Mouse (Mus musculus) lung, postnatal 4 days (tissue): ENCODE data around the gene Gbp5.
A peak's percentile ranks its signal among the peaks of the same experiment; 100 is the strongest.

ENCODE experiments used
- DNase-seq, 2 experiments: peaks; one replicate each; pipeline ENCODE4 v3.0.0; 2021

The Gbp5 gene

GRCm38 (mm10) chr3:142493536-142494061, at the start of gene Gbp5:
Gene Gbp5, plus strand, starts transcription at chr3:142493978.
- DNase-seq: peak; percentile 88 to 91

GRCm38 (mm10) chr3:142454198-142454597, 39.6 kb upstream of the Gbp5 start:
- DNase-seq: peak in 1 of 2 experiments; percentile 27

GRCm38 (mm10) chr3:142459241-142459640, 34.5 kb upstream of the Gbp5 start:
- DNase-seq: no peak

GRCm38 (mm10) chr3:142462764-142463751, 30.7 kb upstream of the Gbp5 start:
- DNase-seq: no peak

GRCm38 (mm10) chr3:142474349-142474983, 19.3 kb upstream of the Gbp5 start:
- no peak for DNase-seq

- DNase-seq: peak in 1 of 2 experiments; percentile 72
Measured at GRCm38 (mm10) chr3:142475913-142476312, 17.9 kb upstream of the Gbp5 start.

- DNase-seq: no peak
Measured at GRCm38 (mm10) chr3:142477866-142478265, 15.9 kb upstream of the Gbp5 start.

GRCm38 (mm10) chr3:142478360-142478759, 15.4 kb upstream of the Gbp5 start:
- DNase-seq: no peak

GRCm38 (mm10) chr3:142490465-142490864, 3.3 kb upstream of the Gbp5 start:
- peak; percentile 36 to 83 for DNase-seq

GRCm38 (mm10) chr3:142495146-142495655, 1.4 kb downstream of the Gbp5 start:
- DNase-seq: no peak

- peak in 1 of 2 experiments; percentile 16 for DNase-seq
Measured at GRCm38 (mm10) chr3:142496113-142497101, 2.6 kb downstream of the Gbp5 start.

GRCm38 (mm10) chr3:142497123-142497841, 3.5 kb downstream of the Gbp5 start:
- DNase-seq: no peak

GRCm38 (mm10) chr3:142498941-142499340, 5.2 kb downstream of the Gbp5 start:
- no peak for DNase-seq

- no peak for DNase-seq
Measured at GRCm38 (mm10) chr3:142528116-142528515, 34.3 kb downstream of the Gbp5 start.

GRCm38 (mm10) chr3:142529597-142529996, 35.8 kb downstream of the Gbp5 start:
- no peak for DNase-seq

- DNase-seq: peak; percentile 52 to 56
Measured at GRCm38 (mm10) chr3:142530087-142530953, 36.5 kb downstream of the Gbp5 start, which contains the start of gene Gbp7. Gene Gbp7, plus strand, starts transcription at chr3:142530342.

- DNase-seq: no peak
Measured at GRCm38 (mm10) chr3:142531595-142531994, 37.8 kb downstream of the Gbp5 start.

GRCm38 (mm10) chr3:142533185-142533584, 39.4 kb downstream of the Gbp5 start:
- DNase-seq: no peak

- DNase-seq: no peak
Measured at GRCm38 (mm10) chr3:142535667-142536066, 41.9 kb downstream of the Gbp5 start.

GRCm38 (mm10) chr3:142541391-142541790, 47.6 kb downstream of the Gbp5 start:
- no peak for DNase-seq
